30 mouse cellular contexts compared by ENCODE assay signal in genomic region chr1:146844087-146844486, GRCm38 (mm10).
DNase-seq lines count a peak whose midpoint lies in the region; ATAC-seq and TF ChIP-seq lines count a peak whose summit lies in the region.
"Had no signal": no experiment of that assay in that cellular context is flagged by ENCODE, and none has a peak within 500 bp of the region (broad histone marks: within the 10 kb centered on the region; RNA-seq: fewer than 3 reads in every experiment).

No protein-coding gene starts in this region.

- H3K36me3 ChIP-seq in forebrain, postnatal 0 days (ENCODE audit: insufficient read depth), result no peaks in the 10 kb centered on the region
- no peaks in the 10 kb centered on the region for H3K36me3 ChIP-seq in forebrain, embryonic 10.5 days (replicated peaks)
- H3K36me3 ChIP-seq: embryonic facial prominence, embryonic 12.5 days; heart, embryonic 12.5 days; hindbrain, embryonic 10.5 days; intestine, embryonic 15.5 days; limb, embryonic 13.5 days; liver, embryonic 12.5 days; midbrain, embryonic 10.5 days; neural tube, embryonic 15.5 days; stomach, embryonic 15.5 days had no signal

- WGBS in forebrain, postnatal 0 days, result 41% methylated on average over 2 of the region's 2 CpGs
- 74% methylated on average over 2 of the region's 2 CpGs for WGBS in forebrain, embryonic 10.5 days

- no peaks in the 10 kb centered on the region for H3K9me3 ChIP-seq in forebrain, postnatal 0 days (ENCODE audit: low read length)
- no peaks in the 10 kb centered on the region for H3K9me3 ChIP-seq in forebrain, embryonic 10.5 days
- H3K9me3 ChIP-seq: embryonic facial prominence, embryonic 12.5 days; heart, embryonic 12.5 days; hindbrain, embryonic 10.5 days; intestine, embryonic 15.5 days; limb, embryonic 13.5 days; liver, embryonic 12.5 days; midbrain, embryonic 10.5 days; neural tube, embryonic 15.5 days; stomach, embryonic 15.5 days had no signal

- no peak overlapping the region for H3K9ac ChIP-seq in forebrain, postnatal 0 days
- H3K9ac ChIP-seq: embryonic facial prominence, embryonic 12.5 days; heart, embryonic 12.5 days; intestine, embryonic 15.5 days; limb, embryonic 13.5 days; liver, embryonic 12.5 days; neural tube, embryonic 15.5 days; stomach, embryonic 15.5 days had no signal

- H3K4me2 ChIP-seq in forebrain, postnatal 0 days (ENCODE audit: low read depth), result no peak overlapping the region
- H3K4me2 ChIP-seq: embryonic facial prominence, embryonic 12.5 days; heart, embryonic 12.5 days; intestine, embryonic 15.5 days; limb, embryonic 13.5 days; liver, embryonic 12.5 days; neural tube, embryonic 15.5 days; stomach, embryonic 15.5 days had no signal

- TF ChIP-seq CTCF in forebrain, postnatal 0 days (IDR thresholded peaks at IDR 0.05; ENCODE audit: low read depth), result no peak

- no peak overlapping the region for H3K27ac ChIP-seq in forebrain, postnatal 0 days (ENCODE audit: low read depth, low read length)
- H3K27ac ChIP-seq in forebrain, embryonic 10.5 days, result no peak overlapping the region
- H3K27ac ChIP-seq: embryonic facial prominence, embryonic 12.5 days; hindbrain, embryonic 10.5 days; intestine, embryonic 15.5 days; limb, embryonic 13.5 days; liver, embryonic 12.5 days; midbrain, embryonic 10.5 days; neural tube, embryonic 15.5 days; stomach, embryonic 15.5 days had no signal

- H3K4me3 ChIP-seq in forebrain, postnatal 0 days (ENCODE audit: low read depth, low read length), result no peak overlapping the region
- H3K4me3 ChIP-seq in forebrain, embryonic 10.5 days, result no peak overlapping the region
- H3K4me3 ChIP-seq: embryonic facial prominence, embryonic 12.5 days; erythroblast, embryonic 14.5 days; heart, embryonic 12.5 days; hindbrain, embryonic 10.5 days; intestine, embryonic 15.5 days; limb, embryonic 13.5 days; liver, embryonic 12.5 days; midbrain, embryonic 10.5 days; neural tube, embryonic 15.5 days; stomach, embryonic 15.5 days had no signal

- peak; percentile 81 for ATAC-seq in forebrain, postnatal 0 days
- ATAC-seq: intestine, embryonic 15.5 days; liver, embryonic 12.5 days had no signal

- peak; percentile 18 for DNase-seq in cerebellum, adult 9-10 months
- DNase-seq in cerebellum, adult 11 months, result no peak
- peak; percentile 29 for DNase-seq in forebrain, postnatal 0 days
- no peak for DNase-seq in forebrain, embryonic 10.5 days (ENCODE audit: extremely low spot score, low spot score)
- DNase-seq in layer of hippocampus, adult 11-12 months (ENCODE audit: low spot score), result peak; percentile 6
- no peak for DNase-seq in layer of hippocampus, adult 8-10 months (ENCODE audit: low spot score in 2 of 2)
- DNase-seq in telencephalon, adult 2 months (ENCODE audit: low read depth, low spot score), result peak; percentile 31
- DNase-seq: adrenal gland, postnatal 14 days; cerebellum, adult 8-10 months; gastrocnemius, postnatal 10 days; heart, adult 11 months; heart, postnatal 10 days; kidney, adult 8-10 months; kidney, postnatal 10 days; lung, adult 18-20 months; lung, postnatal 10 days; right cerebral cortex, adult 18-20 months; right cerebral cortex, postnatal 4 days; thymus, adult 2 months; thymus, postnatal 4 days had no signal

- H3K27me3 ChIP-seq in forebrain, postnatal 0 days (ENCODE audit: insufficient read depth, low read length), result no peaks in the 10 kb centered on the region
- no peaks in the 10 kb centered on the region for H3K27me3 ChIP-seq in forebrain, embryonic 10.5 days (ENCODE audit: poor library complexity, severe bottlenecking)
- H3K27me3 ChIP-seq: embryonic facial prominence, embryonic 12.5 days; heart, embryonic 12.5 days; intestine, embryonic 15.5 days; limb, embryonic 13.5 days; liver, embryonic 12.5 days; neural tube, embryonic 15.5 days; stomach, embryonic 15.5 days had no signal

- no peaks in the 10 kb centered on the region for H3K4me1 ChIP-seq in forebrain, postnatal 0 days (ENCODE audit: insufficient read depth)
- H3K4me1 ChIP-seq in forebrain, embryonic 10.5 days, result no peaks in the 10 kb centered on the region
- H3K4me1 ChIP-seq: embryonic facial prominence, embryonic 12.5 days; heart, embryonic 12.5 days; hindbrain, embryonic 10.5 days; intestine, embryonic 15.5 days; limb, embryonic 13.5 days; liver, embryonic 12.5 days; midbrain, embryonic 10.5 days; neural tube, embryonic 15.5 days; stomach, embryonic 15.5 days had no signal

Comparison
In these comparisons a context has a peak if more than half of its experiments do, and no peak if none do; other contexts are left out.
1. DNase-seq: peak in cerebellum, adult 9-10 months (single experiment), forebrain, postnatal 0 days (single experiment), layer of hippocampus, adult 11-12 months (single experiment) and telencephalon, adult 2 months (single experiment); none in cerebellum, adult 11 months (single experiment), forebrain, embryonic 10.5 days (single experiment) and layer of hippocampus, adult 8-10 months (0 of 2).